Mouse (Mus musculus): ENCODE data around the gene Cabcoco1.

GRCm38 (mm10) chr10:68420393-68420920 is 121.2 kb downstream of the Cabcoco1 start:
- TF ChIP-seq POLR2A (IDR thresholded peaks at IDR 0.05; ENCODE audit: borderline replicate concordance, low read depth, low read length) (no peak), CTCF (IDR thresholded peaks at IDR 0.05; ENCODE audit: low read depth, low read length) (no peak)
